Mouse (Mus musculus) gastrocnemius, adult 2 months (tissue): Measurements from ENCODE around the gene St6gal1. TPM values are rescaled to one million over a fixed set of nuclear protein-coding genes. Genes with fewer than 3 reads are reported as not detected.

Experiments used
- DNase-seq: peaks from one replicate; pipeline ENCODE4 v3.0.0; 2022
- H3K27ac ChIP-seq: fragments of 200-600 bp; 2 replicates; pipeline ENCODE4 v1.8.1; 2022; ENCODE audit warnings: mild to moderate bottlenecking
- H3K4me3 ChIP-seq: fragments of 200-600 bp; 2 replicates; pipeline ENCODE4 v1.8.1; 2022; ENCODE audit warnings: mild to moderate bottlenecking, moderate library complexity
- CTCF ChIP-seq: fragments of 200-600 bp; IDR thresholded peaks from 2 replicates; pipeline ENCODE4 v1.8.1; 2022; ENCODE audit warnings: antibody characterized with exemption, mild to moderate bottlenecking, moderate library complexity
- intact Hi-C: fragments of 180-260 bp; cut with DNase I; formaldehyde crosslinking; loops from one replicate; pipeline ENCODE4 v1.15.1; 2025
- total RNA-seq, 2 experiments: library from RNA; stranded (reverse); gene quantifications; 2 replicates each; pipeline ENCODE4 v1.2.3; 2021

St6gal1 gene
- total RNA-seq, 2 experiments from 2014 or later, result 2.6 to 3.5 TPM

DNA sequence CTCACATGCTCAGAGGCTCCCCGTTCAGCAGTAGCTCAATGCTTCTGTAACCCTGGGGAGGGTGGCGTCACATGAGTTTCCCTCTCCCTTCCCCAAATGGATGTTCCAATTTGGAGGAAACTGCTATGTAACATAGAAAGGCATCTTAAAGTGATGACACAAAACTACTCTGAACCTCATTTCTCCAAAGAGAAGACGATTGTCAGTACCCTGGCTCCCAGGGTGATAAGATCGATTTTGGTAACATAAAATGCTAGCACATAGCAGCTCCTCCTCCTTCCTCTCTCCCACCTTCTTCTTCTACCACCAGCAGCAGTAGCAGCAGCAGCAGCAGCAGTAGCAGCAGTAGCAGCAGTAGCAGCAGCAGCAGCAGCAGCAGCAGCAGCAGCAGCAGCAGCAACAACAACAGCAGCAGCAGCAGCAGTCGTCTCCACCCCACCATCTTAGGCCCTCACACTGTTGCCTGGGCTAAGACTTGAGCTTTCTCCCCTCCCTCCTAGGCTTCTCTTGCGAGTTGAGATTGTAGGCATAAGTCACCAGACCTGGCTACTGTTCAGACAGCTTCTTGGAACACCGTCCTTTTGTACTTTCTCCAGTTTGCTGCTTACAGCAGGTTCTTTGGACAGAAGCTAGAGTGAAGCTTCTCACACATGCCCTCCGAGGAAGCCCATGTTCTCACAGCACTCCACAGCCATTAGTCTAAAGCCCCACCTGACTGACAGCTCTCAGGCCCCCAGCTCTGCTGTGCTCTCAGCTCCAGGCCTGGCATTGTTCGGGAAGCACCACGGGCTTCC is 81.5 kb downstream of the St6gal1 start:
- H3K27ac ChIP-seq, result no peak overlapping the region
- TF ChIP-seq CTCF, result no peak
- DNase-seq, result no peak
- intact Hi-C loops, result no loop called here
- H3K4me3 ChIP-seq, result no peak overlapping the region

DNA sequence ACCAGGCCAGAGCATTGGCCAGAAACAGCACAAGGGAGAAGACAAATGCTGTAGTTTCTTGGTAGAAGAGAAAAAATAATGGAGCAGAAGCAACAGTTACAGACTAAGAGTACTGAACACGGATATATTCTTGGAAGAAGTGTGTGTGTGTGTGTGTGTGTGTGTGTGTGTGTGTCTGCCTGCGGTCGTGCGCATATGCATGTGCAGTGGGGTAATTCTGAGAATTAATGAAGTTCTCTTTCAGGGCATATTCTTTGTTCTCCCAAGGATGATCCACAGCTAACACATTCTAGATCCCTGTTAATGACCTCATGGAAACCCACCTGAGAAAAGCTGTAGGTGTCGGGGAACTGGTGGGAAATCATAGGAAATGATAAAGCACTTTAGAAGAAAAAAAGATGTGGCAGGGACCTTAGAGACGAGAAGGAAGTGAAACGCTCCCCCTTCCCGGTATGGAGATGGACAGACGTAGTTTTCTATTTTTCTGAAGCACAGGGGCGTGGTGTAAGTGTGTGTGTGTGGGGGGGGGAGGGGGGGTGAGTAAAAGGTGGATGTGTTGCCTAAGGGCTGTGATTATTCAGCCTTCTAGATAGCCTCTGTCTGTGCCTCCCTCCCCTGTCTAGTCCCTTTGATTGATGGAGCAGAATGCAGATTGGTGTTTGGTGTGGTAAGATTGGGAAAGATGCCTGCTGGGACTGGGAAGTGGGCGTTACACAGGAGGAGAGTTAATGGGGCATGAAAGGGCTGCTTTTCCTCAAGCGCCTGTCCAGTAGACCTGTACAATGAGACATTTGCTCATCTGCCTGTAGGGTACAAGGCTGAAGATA is 82.8 kb downstream of the St6gal1 start:
- intact Hi-C loops, result no loop called here

GRCm38 (mm10) chr16:23308012-23308554 is 83.5 kb downstream of the St6gal1 start:
- intact Hi-C loops, result no loop called here
- no peak for TF ChIP-seq CTCF
- Histone ChIP-seq H3K27ac (no peak overlapping the region), H3K4me3 (no peak overlapping the region)
- DNase-seq, result no peak

More for the DNA sequence above, 82.8 kb downstream of the St6gal1 start:
- TF ChIP-seq CTCF, result no peak
- no peak overlapping the region for H3K4me3 ChIP-seq
- DNase-seq, result no peak
- no peak overlapping the region for H3K27ac ChIP-seq

GRCm38 (mm10) chr16:23309080-23309479 is 84.5 kb downstream of the St6gal1 start:
- TF ChIP-seq CTCF, result no peak
- DNase-seq, result no peak
- Histone ChIP-seq H3K27ac (no peak overlapping the region), H3K4me3 (no peak overlapping the region)
- intact Hi-C loops, result no loop called here

DNA sequence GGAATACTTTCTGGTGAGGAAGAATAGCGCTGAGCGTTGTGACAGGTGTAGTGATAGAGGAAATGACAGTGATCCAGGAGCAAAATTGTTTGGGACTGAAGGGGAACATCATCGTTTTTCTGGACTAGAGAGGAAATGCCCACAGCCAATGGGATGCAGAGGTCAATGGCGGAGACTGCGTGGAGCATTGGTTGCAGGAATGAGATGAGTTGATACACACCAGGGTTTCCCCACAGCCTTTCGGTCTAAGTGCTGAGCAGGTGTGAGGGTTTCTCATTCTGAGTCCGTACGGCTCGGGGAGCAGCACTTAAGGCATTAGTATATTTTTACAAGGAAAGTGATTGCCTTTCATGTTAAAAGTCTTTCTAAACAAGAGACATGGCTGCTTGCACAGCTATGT is 88.1 kb downstream of the St6gal1 start:
- DNase-seq, result no peak

GRCm38 (mm10) chr16:23314790-23315189 is 90.2 kb downstream of the St6gal1 start:
- no peak for DNase-seq
- no peak for TF ChIP-seq CTCF

More for the DNA sequence above, 88.1 kb downstream of the St6gal1 start:
- no peak overlapping the region for H3K4me3 ChIP-seq
- no peak overlapping the region for H3K27ac ChIP-seq
- no peak for TF ChIP-seq CTCF
- intact Hi-C loops, result no loop called here

GRCm38 (mm10) chr16:23317411-23318047 is 93.0 kb downstream of the St6gal1 start:
- intact Hi-C loops, result no loop called here
- no peak for DNase-seq
- no peak for TF ChIP-seq CTCF
- H3K4me3 ChIP-seq, result no peak overlapping the region
- H3K27ac ChIP-seq, result no peak overlapping the region

More at GRCm38 (mm10) chr16:23314790-23315189, 90.2 kb downstream of the St6gal1 start:
- Histone ChIP-seq H3K27ac (peak overlapping the region; percentile 46), H3K4me3 (no peak overlapping the region)
- intact Hi-C loops, result no loop called here

GRCm38 (mm10) chr16:23320025-23320424 is 95.5 kb downstream of the St6gal1 start:
- intact Hi-C loops, result no loop called here
- Histone ChIP-seq H3K27ac (no peak overlapping the region), H3K4me3 (no peak overlapping the region)
- TF ChIP-seq CTCF, result no peak
- no peak for DNase-seq

DNA sequence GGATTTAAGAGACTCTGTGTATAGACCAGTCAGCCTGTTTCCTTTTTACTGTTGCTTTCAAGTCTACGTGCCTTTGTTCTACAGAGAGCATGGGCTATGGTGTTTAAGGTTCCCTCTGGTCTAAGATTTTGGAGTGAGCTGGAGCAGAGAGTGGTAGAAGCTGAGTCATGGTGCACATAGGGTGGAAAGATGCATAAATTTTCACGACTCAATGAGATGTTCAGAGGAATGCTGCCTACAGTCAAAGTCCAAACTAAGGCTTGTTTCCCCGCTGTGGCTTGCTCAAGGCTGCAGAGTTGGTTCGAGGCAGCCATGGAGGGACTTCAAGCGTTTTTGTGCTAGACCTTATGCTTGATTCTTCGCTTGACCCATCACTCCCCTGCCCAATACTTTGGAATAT is 96.0 kb downstream of the St6gal1 start:
- Histone ChIP-seq H3K27ac (no peak overlapping the region), H3K4me3 (no peak overlapping the region)
- intact Hi-C loops, result no loop called here
- no peak for DNase-seq
- no peak for TF ChIP-seq CTCF

DNA sequence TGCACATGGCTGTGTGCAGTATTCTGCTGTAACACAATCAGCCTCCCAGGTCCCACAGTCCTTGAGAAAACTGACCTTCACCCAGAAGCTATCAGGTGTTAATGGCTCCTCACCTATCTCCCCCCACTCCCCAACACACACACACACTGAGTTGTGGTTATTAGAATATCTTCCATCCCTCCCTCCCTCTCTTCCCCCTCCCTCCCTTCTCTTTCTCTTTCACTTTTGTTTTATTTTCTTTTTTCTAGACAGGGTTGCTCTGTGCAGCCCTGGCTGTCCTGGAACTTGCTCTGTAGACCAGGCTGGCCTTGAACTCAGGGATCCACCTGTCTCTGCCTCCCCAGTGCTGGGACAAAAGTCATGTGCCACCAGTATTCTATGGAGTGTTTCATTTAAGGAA is 97.9 kb downstream of the St6gal1 start:
- intact Hi-C loops, result no loop called here
- no peak overlapping the region for H3K27ac ChIP-seq
- TF ChIP-seq CTCF, result no peak
- H3K4me3 ChIP-seq, result no peak overlapping the region
- DNase-seq, result no peak

GRCm38 (mm10) chr16:23323915-23324314 is 99.4 kb downstream of the St6gal1 start:
- no peak for TF ChIP-seq CTCF
- no peak for DNase-seq
- no peak overlapping the region for H3K4me3 ChIP-seq
- no peak overlapping the region for H3K27ac ChIP-seq
- intact Hi-C loops, result no loop called here

- no peak for TF ChIP-seq CTCF
- intact Hi-C loops, result no loop called here
- Histone ChIP-seq H3K27ac (no peak overlapping the region), H3K4me3 (no peak overlapping the region)
- no peak for DNase-seq
Observed at GRCm38 (mm10) chr16:23324867-23325650, 100.5 kb downstream of the St6gal1 start.
